Mouse (Mus musculus): Measurements from ENCODE around the gene Zbtb3. TPM values are rescaled to one million over a fixed set of nuclear protein-coding genes. Genes with fewer than 3 reads are reported as not detected.

Zbtb3 gene
- 1 to 10 TPM; 2.4 to 2.5 TPM for total RNA-seq (2021)

GRCm38 (mm10) chr19:8802130-8802821, at the start of gene Zbtb3:
Zbtb3 (plus strand) TSS chr19:8802555.
- DNase-seq: peak; percentile 93

DNA sequence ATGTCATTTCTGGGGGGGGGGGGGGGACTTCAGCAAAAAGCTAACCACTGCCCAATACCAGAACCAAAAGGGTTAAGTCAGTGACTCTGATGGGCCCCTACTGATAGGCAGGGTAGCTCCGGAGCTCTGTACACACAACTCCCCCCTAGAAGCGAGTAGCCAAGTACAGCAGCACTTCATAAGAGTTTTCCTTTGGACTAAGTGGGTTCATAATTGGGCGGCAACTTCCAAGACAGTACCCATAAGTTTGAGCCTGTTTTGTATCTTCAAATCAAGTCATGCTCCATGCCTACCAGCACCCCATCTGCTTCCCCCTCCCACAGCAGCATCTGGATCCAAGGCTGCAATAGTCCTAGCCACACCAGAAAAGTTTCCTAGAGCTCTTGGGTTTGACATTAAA, 46.7 kb upstream of the Zbtb3 start:
- DNase-seq: no peak

DNA sequence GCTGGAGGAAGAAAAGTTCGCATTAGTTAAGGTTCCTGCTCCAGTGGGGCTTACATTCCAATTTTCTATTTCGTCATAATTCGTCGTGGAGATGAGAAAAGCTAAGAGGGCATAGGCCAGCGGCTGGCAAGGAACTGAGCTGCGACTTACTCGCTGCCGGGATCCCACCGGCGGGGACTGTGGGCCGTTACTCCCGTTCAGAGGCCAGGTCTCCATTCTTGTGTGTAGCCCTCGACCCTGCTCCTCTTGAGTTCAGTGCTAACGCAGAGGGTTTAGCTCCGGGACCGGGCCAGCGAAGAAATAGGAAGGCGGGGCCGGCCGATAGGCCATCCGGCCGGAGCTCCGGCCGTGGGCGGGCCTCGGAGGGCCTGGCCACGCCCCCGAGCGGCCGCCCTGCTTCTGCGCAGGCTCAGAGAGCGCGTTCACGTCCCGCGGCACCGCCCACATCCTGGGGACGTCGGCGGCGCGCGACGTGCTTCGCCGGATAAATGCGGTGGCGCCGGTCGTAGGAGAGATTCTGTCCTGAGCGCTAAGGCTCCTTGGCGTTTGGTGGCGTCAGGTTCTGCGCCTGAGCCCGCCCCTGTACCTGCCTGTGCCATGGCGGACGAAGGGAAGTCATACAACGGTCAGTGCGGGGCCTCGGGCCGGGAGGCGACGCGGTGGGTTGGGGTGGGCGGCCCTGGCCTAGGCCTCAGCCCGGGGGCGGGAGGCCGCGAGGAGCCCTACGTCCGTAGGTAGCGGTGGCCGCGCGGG, 45.5 kb upstream of the Zbtb3 start, which contains the start of gene Nxf1:
TSS of gene Nxf1 (plus strand) at position 439 of the 753 bp plus-strand sequence.
- DNase-seq: peak; percentile 96

GRCm38 (mm10) chr19:8757471-8757998, 44.8 kb upstream of the Zbtb3 start:
- DNase-seq: no peak

GRCm38 (mm10) chr19:8758899-8759298, 43.5 kb upstream of the Zbtb3 start:
- no peak for DNase-seq

GRCm38 (mm10) chr19:8760757-8761156, 41.6 kb upstream of the Zbtb3 start:
- peak; percentile 12 for DNase-seq

DNA sequence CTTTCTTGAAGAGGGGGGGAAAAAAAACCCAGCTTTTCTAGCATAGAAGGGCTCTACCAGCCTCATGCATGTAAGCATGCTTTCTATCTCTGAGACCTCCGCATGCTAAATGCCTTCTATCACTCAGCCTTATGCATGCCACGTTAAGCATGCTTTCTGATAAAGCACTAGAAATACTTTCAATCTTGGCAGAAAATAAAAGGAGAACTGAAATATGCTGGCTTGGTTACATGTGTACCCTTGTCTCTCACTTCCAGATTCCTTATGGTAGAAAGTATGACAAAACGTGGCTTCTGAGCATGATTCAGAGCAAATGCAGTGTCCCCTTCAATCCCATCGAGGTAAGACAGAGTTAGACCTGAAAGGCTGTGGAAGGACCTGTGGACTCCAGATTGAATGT, 39.1 kb upstream of the Zbtb3 start:
- DNase-seq: no peak

DNA sequence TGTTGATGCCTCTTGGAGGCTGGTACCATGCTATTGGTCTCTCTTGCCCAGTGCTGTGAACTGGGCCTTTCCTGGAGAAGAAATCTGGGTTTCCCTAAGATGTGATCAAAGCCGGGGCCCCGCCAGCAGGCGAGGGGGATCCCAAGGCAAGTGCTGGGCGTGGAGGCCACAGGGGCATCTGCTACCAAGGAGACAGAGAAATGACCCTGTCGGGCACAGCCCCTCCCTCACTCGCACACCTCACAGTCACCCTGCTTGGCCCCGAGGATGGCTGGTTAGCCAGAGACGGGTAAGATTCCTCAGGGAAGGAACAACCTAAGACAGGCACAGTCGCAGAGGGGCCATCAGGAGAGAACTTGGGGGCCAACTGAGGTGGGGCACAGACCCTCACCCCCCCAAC, 36.8 kb upstream of the Zbtb3 start:
- DNase-seq: no peak

DNA sequence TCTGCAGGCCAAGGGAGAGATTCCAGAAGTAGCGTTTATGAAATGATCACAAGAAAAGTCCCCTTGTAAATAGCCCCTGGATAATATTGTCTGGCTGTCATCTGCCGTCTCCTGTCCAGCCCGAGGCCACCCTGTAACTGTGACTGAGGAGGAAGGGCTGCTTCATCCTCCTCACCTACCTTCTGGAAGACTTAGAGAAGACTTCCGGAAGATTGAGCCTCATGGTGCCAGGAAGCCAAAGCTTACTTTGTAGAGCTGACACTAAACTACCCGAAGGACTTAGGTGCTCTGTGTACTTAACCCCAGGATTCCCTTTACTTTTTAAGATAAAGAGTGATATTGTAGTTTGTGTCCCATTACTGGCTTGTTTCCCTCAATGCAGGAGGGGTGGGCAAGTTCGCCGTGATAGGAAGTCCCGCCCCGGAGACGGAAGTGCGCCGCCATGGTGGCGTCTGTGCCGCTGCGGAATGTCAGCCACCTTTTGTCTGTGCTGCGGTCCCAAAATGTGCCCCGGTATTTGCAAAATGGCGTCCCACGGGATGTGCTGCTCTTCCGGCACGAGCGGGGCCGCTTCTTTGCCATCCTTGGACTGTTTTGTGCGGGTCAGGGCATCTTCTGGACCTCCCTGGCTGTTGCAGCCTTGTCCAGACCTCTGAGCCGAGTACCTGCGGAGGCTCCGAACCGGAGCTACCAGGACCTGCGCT, 31.6 kb upstream of the Zbtb3 start, which contains the start of gene Tmem223:
TSS of gene Tmem223 (plus strand) at position 430 of the 704 bp plus-strand sequence.
- peak; percentile 88 for DNase-seq

GRCm38 (mm10) chr19:8772996-8773395, 29.4 kb upstream of the Zbtb3 start:
- no peak for DNase-seq

GRCm38 (mm10) chr19:8773409-8773808, 28.9 kb upstream of the Zbtb3 start:
- DNase-seq: no peak

- peak; percentile 97 for DNase-seq
These were observed 28.1 kb upstream of the Zbtb3 start, which contains the start of gene Tmem179b for GRCm38 (mm10) chr19:8774086-8774835. Tmem179b (minus strand) TSS chr19:8774467.

- no peak for DNase-seq
These were observed 27.4 kb upstream of the Zbtb3 start for GRCm38 (mm10) chr19:8774951-8775421.

GRCm38 (mm10) chr19:8786008-8786781, 16.2 kb upstream of the Zbtb3 start, which contains the start of gene Taf6l:
Taf6l (minus strand) TSS chr19:8786417.
- DNase-seq: peak; percentile 90

DNA sequence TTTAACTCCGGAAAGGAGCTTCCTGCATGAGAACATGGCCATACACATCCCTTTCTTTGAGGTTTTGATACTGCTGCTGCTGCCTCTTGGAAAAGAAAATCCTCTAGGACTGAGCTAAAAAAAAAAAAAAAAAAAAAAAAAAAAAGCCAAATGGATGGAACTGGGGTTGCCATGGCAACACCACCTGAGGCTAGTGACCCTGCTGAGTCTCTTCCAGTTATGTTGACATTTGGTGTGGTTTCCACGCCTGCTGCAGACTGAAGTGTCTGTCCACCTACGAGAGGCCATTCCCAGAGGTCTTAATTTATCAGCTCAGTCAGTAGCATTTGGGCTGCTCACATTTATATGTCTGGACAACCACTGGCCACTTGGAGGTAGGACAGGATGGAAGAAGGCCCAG, 13.8 kb upstream of the Zbtb3 start:
- no peak for DNase-seq

- DNase-seq: no peak
These were observed 13.2 kb upstream of the Zbtb3 start for GRCm38 (mm10) chr19:8789171-8789570.

- no peak for DNase-seq
These were observed 12.2 kb upstream of the Zbtb3 start for GRCm38 (mm10) chr19:8790171-8790570.

DNA sequence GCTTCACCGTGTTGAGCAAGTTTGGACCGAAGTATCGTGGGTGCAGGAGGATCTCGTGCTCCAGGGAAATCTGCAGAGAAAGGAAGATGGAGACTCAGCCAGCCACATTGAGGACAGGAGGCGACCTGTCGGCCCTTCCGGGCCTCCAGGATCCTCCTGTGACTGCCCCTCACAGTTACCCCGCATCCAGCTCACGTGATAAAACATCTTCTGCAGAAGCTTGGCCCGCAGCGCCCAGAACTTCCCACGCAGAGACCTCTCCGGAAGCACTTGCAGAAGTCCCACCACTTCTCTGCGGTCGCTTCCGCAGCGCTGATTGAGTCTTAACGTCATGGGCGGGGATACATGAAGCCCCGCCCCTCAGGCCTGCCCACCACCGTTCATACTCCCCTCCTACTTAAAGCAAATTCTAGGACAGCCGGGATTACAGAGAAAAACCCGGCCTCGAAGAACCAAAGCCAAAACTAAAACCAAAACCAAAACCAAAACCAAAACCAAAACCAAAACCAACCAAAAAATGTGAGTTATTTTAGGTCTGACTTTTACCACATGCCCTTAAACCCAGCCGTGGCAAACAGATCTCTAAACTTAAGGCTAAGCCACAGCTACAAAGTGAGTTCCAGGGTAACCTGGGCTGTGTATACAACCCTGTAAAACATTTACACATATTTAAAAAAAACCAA, 4.0 kb upstream of the Zbtb3 start, which contains the start of gene Polr2g:
TSS of gene Polr2g (minus strand) at position 314 of the 683 bp plus-strand sequence.
- peak; percentile 92 for DNase-seq

- no peak for DNase-seq
These were observed 3.4 kb upstream of the Zbtb3 start for GRCm38 (mm10) chr19:8798947-8799315.

- no peak for DNase-seq
These were observed 937 bp downstream of the Zbtb3 start for GRCm38 (mm10) chr19:8803204-8803780.

Measured in heart, postnatal 4 days (tissue).